Mouse (Mus musculus) midbrain, embryonic 11.5 days (tissue): ENCODE data around the gene Myl4. TPM values are rescaled to one million over a fixed set of nuclear protein-coding genes. Genes with fewer than 3 reads are reported as not detected.

Source experiments
- ATAC-seq: fragments of 200-750 bp; cut with Nextera tagmentation; 2 replicates; pipeline ENCODE4 v1.8.0; 2017; ENCODE audit warnings: moderate TSS enrichment, moderate library complexity; ENCODE audit not compliant: low FRiP score
- DNase-seq: peaks from one replicate; pipeline ENCODE4 v3.0.0; 2015; ENCODE audit warnings: low spot score; ENCODE audit errors: missing footprints
- H3K27ac ChIP-seq: fragments of 300-500 bp; sonication (generic); 2 replicates; pipeline ENCODE4 v1.5.1; 2014; ENCODE audit warnings: low read depth, low read length
- H3K27me3 ChIP-seq: fragments of 300-500 bp; sonication (generic); 2 replicates; pipeline ENCODE4 v1.6.1; 2014; ENCODE audit warnings: mild to moderate bottlenecking, low read length, moderate library complexity, mixed read lengths; ENCODE audit not compliant: control insufficient read depth, insufficient read depth
- H3K36me3 ChIP-seq: fragments of 300-500 bp; sonication (generic); 2 replicates; pipeline ENCODE4 v1.6.1; 2014; ENCODE audit warnings: mild to moderate bottlenecking, low read length, moderate library complexity, mixed read lengths; ENCODE audit not compliant: control insufficient read depth, insufficient read depth
- H3K4me1 ChIP-seq: fragments of 300-500 bp; sonication (generic); 2 replicates; pipeline ENCODE4 v1.6.1; 2014; ENCODE audit warnings: low read length; ENCODE audit not compliant: control insufficient read depth, insufficient read depth
- H3K4me2 ChIP-seq: fragments of 300-500 bp; sonication (generic); 2 replicates; pipeline ENCODE4 v1.6.1; 2014; ENCODE audit warnings: mild to moderate bottlenecking, moderate library complexity
- H3K4me3 ChIP-seq: fragments of 300-500 bp; sonication (generic); 2 replicates; pipeline ENCODE4 v1.5.1; 2014; ENCODE audit warnings: low read depth, low read length
- H3K9ac ChIP-seq: fragments of 300-500 bp; sonication (generic); 2 replicates; pipeline ENCODE4 v1.6.1; 2014; ENCODE audit warnings: low read length
- H3K9me3 ChIP-seq: fragments of 300-500 bp; sonication (generic); 2 replicates; pipeline ENCODE4 v1.6.1; 2016; ENCODE audit warnings: low read length; ENCODE audit not compliant: control insufficient read depth
- WGBS: fragments of 180-500 bp; shearing (Covaris S2); extraction: QIAGEN DNeasy Blood & Tissue Kit; methylation state at CpG from one replicate; pipeline ENCODE4 v1.1.7; 2014; 5-methylcytosine and 5-hydroxymethylcytosine counted together
- polyA plus RNA-seq: library from polyadenylated mRNA; unstranded; fragments of >200 nt; fragmentation: Nextera tagmentation; extraction: Ambion mirVana; gene quantifications from 2 replicates; pipeline ENCODE4 v1.2.1, GENCODE M21; 2014

The Myl4 gene
- polyA plus RNA-seq, 1 experiment from 2014 or later = 1.1 TPM

GRCm38 (mm10) chr11:104608249-104608920 lies 57.9 kb downstream of the Myl4 start:
- no peaks in the 10 kb centered on the region for H3K36me3 ChIP-seq
- H3K9me3 ChIP-seq = no peaks in the 10 kb centered on the region
- peaks cover 18% of the 10 kb centered on the region for H3K27me3 ChIP-seq
- no peak overlapping the region for H3K27ac ChIP-seq
- peaks cover 5% of the 10 kb centered on the region for H3K4me1 ChIP-seq
- peak overlapping the region; percentile 52 for H3K4me3 ChIP-seq
- DNase-seq (no peak), ATAC-seq (no peak; the same call in none of the 2 replicates)
- peak overlapping the region; percentile 53 for H3K9ac ChIP-seq
- WGBS = 2% methylated on average over 23 of the region's 23 CpGs
- peak overlapping the region; percentile 96 for H3K4me2 ChIP-seq

- H3K27me3 ChIP-seq = peaks cover 18% of the 10 kb centered on the region
- no peak overlapping the region for H3K4me3 ChIP-seq
- no peak overlapping the region for H3K27ac ChIP-seq
- H3K4me2 ChIP-seq = no peak overlapping the region
- H3K9me3 ChIP-seq = no peaks in the 10 kb centered on the region
- 63% methylated on average over 6 of the region's 6 CpGs for WGBS
- DNase-seq (no peak), ATAC-seq (no peak)
- H3K4me1 ChIP-seq = peaks cover 5% of the 10 kb centered on the region
- no peak overlapping the region for H3K9ac ChIP-seq
- no peaks in the 10 kb centered on the region for H3K36me3 ChIP-seq
Observed at GRCm38 (mm10) chr11:104609033-104609684, 58.7 kb downstream of the Myl4 start.

GRCm38 (mm10) chr11:104609733-104610132 lies 59.3 kb downstream of the Myl4 start:
- 40% methylated on average over 4 of the region's 4 CpGs for WGBS
- H3K27me3 ChIP-seq = peaks cover 18% of the 10 kb centered on the region

DNA sequence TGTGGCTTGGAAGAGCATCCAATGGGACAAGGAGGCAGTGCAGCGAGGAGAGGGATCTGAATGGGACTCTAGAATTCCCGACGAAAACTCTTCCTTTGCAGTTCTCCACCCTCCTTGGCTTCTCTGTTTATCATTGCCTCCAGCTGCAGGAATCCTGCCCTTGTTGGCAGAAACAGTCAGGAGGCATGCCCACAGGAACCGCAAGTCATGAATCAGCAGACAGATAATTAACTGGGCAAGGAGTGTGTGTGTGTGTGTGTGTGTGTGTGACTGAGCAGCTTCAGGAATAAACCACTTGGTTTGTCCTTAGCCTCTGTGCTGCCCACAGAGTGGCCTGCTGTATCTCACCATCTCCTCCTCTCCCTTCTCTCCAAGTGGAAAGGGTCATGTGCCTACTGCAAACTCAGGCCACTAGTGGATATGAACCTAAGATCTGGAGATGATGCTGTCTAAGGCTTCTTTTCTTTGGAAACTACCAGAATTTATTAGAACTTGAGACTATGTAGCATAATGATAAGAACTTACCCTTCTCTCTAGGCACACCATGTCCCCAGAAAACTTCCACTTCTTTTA lies 61.2 kb downstream of the Myl4 start:
- H3K4me3 ChIP-seq = no peak overlapping the region
- H3K4me1 ChIP-seq = peaks cover 5% of the 10 kb centered on the region
- H3K36me3 ChIP-seq = no peaks in the 10 kb centered on the region
- no peak overlapping the region for H3K9ac ChIP-seq
- no peak overlapping the region for H3K27ac ChIP-seq
- WGBS = 50% methylated on average over 4 of the region's 4 CpGs
- peaks cover 15% of the 10 kb centered on the region for H3K27me3 ChIP-seq
- ATAC-seq = no peak
- no peaks in the 10 kb centered on the region for H3K9me3 ChIP-seq
- no peak overlapping the region for H3K4me2 ChIP-seq
- no peak for DNase-seq

More at GRCm38 (mm10) chr11:104609733-104610132, 59.3 kb downstream of the Myl4 start:
- H3K4me3 ChIP-seq = no peak overlapping the region
- ATAC-seq (no peak), DNase-seq (no peak)
- peaks cover 5% of the 10 kb centered on the region for H3K4me1 ChIP-seq
- no peaks in the 10 kb centered on the region for H3K9me3 ChIP-seq
- H3K9ac ChIP-seq = no peak overlapping the region
- H3K36me3 ChIP-seq = no peaks in the 10 kb centered on the region
- H3K4me2 ChIP-seq = no peak overlapping the region
- H3K27ac ChIP-seq = no peak overlapping the region

DNA sequence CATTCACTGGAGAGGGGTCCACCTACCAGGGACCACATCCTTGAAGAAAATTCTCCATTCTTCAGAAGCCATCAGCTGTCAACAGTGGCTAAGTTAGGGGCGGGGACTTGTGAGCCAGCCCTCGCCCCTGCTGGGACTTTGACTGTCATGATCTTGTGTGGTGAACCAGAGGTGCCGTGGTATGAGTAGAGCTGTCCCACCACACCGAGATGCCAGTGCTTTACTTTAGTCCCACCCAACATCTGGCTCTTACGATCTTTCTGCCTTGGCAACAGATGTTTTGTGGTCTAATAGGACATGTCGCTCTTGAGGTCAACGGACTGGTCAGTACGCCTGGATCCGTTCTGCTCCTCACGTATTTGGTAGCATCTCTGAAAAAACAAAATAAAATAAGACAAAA lies 63.1 kb downstream of the Myl4 start:
- no peaks in the 10 kb centered on the region for H3K36me3 ChIP-seq
- ATAC-seq (no peak), DNase-seq (no peak)
- H3K4me1 ChIP-seq = no peaks in the 10 kb centered on the region
- H3K4me3 ChIP-seq = no peak overlapping the region
- no peaks in the 10 kb centered on the region for H3K9me3 ChIP-seq
- peaks cover 11% of the 10 kb centered on the region for H3K27me3 ChIP-seq
- H3K4me2 ChIP-seq = no peak overlapping the region
- 89% methylated on average over 10 of the region's 10 CpGs for WGBS
- no peak overlapping the region for H3K27ac ChIP-seq
- H3K9ac ChIP-seq = no peak overlapping the region

DNA sequence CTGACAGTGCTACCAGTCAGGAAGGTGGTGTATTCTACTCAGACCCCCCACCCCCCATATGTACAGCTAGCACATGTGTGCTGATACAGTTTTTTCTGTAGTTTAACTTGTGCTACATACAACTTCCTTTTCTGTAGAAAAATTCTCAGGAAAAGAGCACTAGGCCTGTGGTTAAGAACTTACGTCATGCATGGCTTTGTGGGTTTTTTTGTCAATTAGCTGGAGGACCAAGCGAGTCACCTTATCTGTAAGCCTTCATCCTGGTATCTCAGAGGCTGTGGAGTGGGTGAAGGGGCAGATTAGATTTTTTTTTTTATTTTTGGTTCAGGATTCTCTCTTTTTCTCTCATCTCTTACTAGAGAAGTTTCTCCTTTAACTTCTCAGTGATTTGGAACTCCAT lies 63.7 kb downstream of the Myl4 start:
- peaks cover 3% of the 10 kb centered on the region; the same call in 1 of the 2 replicates for H3K4me1 ChIP-seq
- H3K9me3 ChIP-seq = no peaks in the 10 kb centered on the region
- H3K27me3 ChIP-seq = peaks cover 7% of the 10 kb centered on the region; the same call in 1 of the 2 replicates
- no peak overlapping the region for H3K4me2 ChIP-seq
- H3K36me3 ChIP-seq = no peaks in the 10 kb centered on the region
- no peak overlapping the region for H3K4me3 ChIP-seq
- 86% methylated on average over 2 of the region's 2 CpGs for WGBS
- H3K9ac ChIP-seq = no peak overlapping the region
- DNase-seq (no peak), ATAC-seq (no peak)
- H3K27ac ChIP-seq = no peak overlapping the region

GRCm38 (mm10) chr11:104616182-104616581 lies 65.7 kb downstream of the Myl4 start:
- no peak overlapping the region for H3K4me2 ChIP-seq
- WGBS = 77% methylated on average over 5 of the region's 5 CpGs

GRCm38 (mm10) chr11:104618638-104619076 lies 68.2 kb downstream of the Myl4 start:
- no peak overlapping the region for H3K4me2 ChIP-seq
- H3K9ac ChIP-seq = no peak overlapping the region
- H3K36me3 ChIP-seq = no peaks in the 10 kb centered on the region
- H3K9me3 ChIP-seq = no peaks in the 10 kb centered on the region
- DNase-seq = no peak
- no peaks in the 10 kb centered on the region for H3K27me3 ChIP-seq
- ATAC-seq = no peak
- no peak overlapping the region for H3K4me3 ChIP-seq
- peaks cover 14% of the 10 kb centered on the region; the same call in 1 of the 2 replicates for H3K4me1 ChIP-seq
- WGBS = 74% methylated on average over 6 of the region's 6 CpGs
- no peak overlapping the region for H3K27ac ChIP-seq

More at GRCm38 (mm10) chr11:104616182-104616581, 65.7 kb downstream of the Myl4 start:
- no peak for DNase-seq
- H3K9me3 ChIP-seq = no peaks in the 10 kb centered on the region
- H3K27me3 ChIP-seq = no peaks in the 10 kb centered on the region
- no peaks in the 10 kb centered on the region for H3K36me3 ChIP-seq
- H3K4me3 ChIP-seq = no peak overlapping the region
- H3K4me1 ChIP-seq = peaks cover 14% of the 10 kb centered on the region; the same call in 1 of the 2 replicates
- H3K9ac ChIP-seq = no peak overlapping the region
- no peak for ATAC-seq
- H3K27ac ChIP-seq = no peak overlapping the region
